Mouse (Mus musculus) c-Kit-positive CD71-negative TER-119-negative erythroid progenitor cells, embryonic 14.5 days (primary cell): ENCODE data around the gene Apcs.

Source experiments
- DNase-seq: peaks from one replicate; pipeline ENCODE4 v3.0.0-alpha.2; 2013; ENCODE audit warnings: low read depth

Apcs gene

GRCm38 (mm10) chr1:172894777-172895357 is at the start of gene Apcs:
Gene Apcs (minus strand): TSS chr1:172895041.
- DNase-seq: no peak

- no peak for DNase-seq
Measured at GRCm38 (mm10) chr1:172932197-172932596, 37.4 kb upstream of the Apcs start.

- DNase-seq: no peak
Measured at GRCm38 (mm10) chr1:172918450-172918849, 23.6 kb upstream of the Apcs start.

- DNase-seq: no peak
Measured at GRCm38 (mm10) chr1:172917115-172917514, 22.3 kb upstream of the Apcs start.

GRCm38 (mm10) chr1:172903313-172903712 is 8.5 kb upstream of the Apcs start:
- no peak for DNase-seq

GRCm38 (mm10) chr1:172895435-172895834 is 594 bp upstream of the Apcs start:
- DNase-seq: no peak

GRCm38 (mm10) chr1:172876675-172877074 is 18.2 kb downstream of the Apcs start:
- DNase-seq: no peak

GRCm38 (mm10) chr1:172875265-172875664 is 19.6 kb downstream of the Apcs start:
- no peak for DNase-seq

- DNase-seq: no peak
Measured at GRCm38 (mm10) chr1:172848171-172848570, 46.7 kb downstream of the Apcs start.

- no peak for DNase-seq
Measured at GRCm38 (mm10) chr1:172847044-172847761, 47.6 kb downstream of the Apcs start.
